Mouse (Mus musculus) heart, adult 18-20 months (tissue): Measurements from ENCODE around the gene Lpin1. TPM values are rescaled to one million over a fixed set of nuclear protein-coding genes. Genes with fewer than 3 reads are reported as not detected.

ENCODE experiments used
- DNase-seq, 2 experiments: peaks; one replicate each; pipeline ENCODE4 v3.0.0; 2021 to 2022; ENCODE audit warnings: mixed read lengths in 1 of 2
- long read RNA-seq, 2 experiments: library from polyadenylated mRNA; stranded (forward); transcript quantifications; one replicate each; pipeline ENCODE4 v2.0.0; 2021
- total RNA-seq, 2 experiments: library from RNA; stranded (reverse); gene quantifications; 2 replicates each; pipeline ENCODE4 v1.2.3; 2021

Lpin1 gene
- 100 to 1,000 TPM; 161 to 165 TPM for total RNA-seq
- long read RNA-seq, experiment 1, full-length matches to known transcripts, result 4 of 64 reads
- long read RNA-seq, experiment 1, partial matches to known transcripts, result 39 of 64 reads
- long read RNA-seq, experiment 1, other reads (novel, unspliced or antisense), result 21 of 64 reads
- long read RNA-seq, experiment 2, full-length matches to known transcripts, result 2 of 20 reads
- long read RNA-seq, experiment 2, partial matches to known transcripts, result 10 of 20 reads
- long read RNA-seq, experiment 2, other reads (novel, unspliced or antisense), result 8 of 20 reads

- DNase-seq, result no peak
Observed at GRCm38 (mm10) chr12:16610936-16611335, at the start of gene Lpin1. Lpin1 (minus strand) TSS chr12:16610966.

- no peak for DNase-seq
Observed at GRCm38 (mm10) chr12:16656906-16657875, 46.4 kb upstream of the Lpin1 start.

- DNase-seq, result no peak
Observed at GRCm38 (mm10) chr12:16655604-16656003, 44.8 kb upstream of the Lpin1 start.

GRCm38 (mm10) chr12:16653332-16654093 lies 42.7 kb upstream of the Lpin1 start, which contains the start of gene Ntsr2:
Ntsr2 (plus strand) TSS chr12:16653382.
- peak; percentile 83 to 84 for DNase-seq

DNA sequence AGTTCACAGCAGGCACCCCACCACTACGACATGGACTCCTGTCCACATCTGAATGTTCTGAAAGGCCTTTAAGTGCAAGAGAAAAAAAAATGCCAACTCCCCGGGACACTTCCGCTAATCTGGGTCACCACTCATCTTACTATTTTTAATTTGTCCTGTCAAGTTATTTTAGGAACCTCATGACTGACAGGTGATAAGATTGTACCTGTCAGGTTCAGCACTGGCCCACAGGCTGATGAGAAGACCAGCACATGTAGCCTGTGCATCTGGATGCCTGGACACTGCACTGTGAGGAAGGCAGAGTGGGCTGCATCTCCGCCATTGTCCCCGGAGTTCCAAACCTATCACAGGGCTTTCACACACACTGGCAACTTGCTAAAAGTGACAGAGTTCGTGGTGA lies 39.1 kb upstream of the Lpin1 start:
- DNase-seq, result peak in 1 of 2 experiments; percentile 66

GRCm38 (mm10) chr12:16648273-16648672 lies 37.5 kb upstream of the Lpin1 start:
- no peak for DNase-seq

DNA sequence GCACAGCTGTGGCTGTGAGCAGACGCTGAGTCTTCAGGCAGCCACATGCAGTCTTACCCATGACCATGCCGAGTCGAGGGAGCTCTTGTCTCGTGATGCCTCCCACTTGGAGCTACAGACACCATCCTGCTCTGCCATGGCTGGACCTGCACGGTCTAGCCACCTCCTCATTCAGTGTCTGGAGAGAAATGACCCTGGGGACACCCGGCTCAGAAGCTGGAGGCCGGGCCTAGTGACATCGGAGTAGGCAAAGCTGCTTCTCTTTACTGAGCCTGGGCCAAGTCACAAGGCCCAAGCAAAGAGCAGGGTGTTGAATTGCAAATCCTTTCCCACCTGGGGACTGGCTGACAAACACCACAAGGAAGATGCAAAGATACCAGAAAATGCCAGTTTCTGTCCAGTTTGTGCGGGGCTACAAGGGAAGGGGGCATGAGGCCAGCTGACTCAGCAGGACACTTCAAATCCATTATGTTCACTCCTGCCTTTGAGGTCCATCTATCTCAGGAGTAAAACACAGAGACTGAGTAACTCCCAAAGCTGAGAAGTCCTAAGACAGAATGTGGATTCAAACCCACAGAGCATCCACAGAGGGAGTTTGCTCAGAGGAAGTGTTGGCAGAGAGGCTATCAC lies 36.1 kb upstream of the Lpin1 start:
- peak in 1 of 2 experiments; percentile 53 for DNase-seq

DNA sequence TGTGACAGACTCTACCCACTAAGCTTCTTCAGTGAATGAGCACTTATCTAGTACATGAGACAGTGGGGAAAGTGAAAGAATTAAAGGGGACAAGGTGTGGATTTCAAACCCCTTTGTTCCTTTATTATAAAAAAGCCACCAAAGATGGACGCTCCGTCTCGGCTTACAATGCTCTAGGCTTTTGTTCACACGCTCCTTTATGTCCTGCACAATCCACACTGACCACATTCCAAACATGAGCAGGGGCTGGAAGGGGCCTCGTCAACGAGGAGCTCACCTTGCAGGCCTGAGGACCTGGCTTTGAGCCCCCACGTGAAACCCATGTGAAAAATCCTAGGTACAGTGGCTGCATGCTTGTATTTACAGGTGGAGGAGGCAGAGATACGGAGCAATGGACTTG lies 33.9 kb upstream of the Lpin1 start:
- no peak for DNase-seq

- DNase-seq, result peak; percentile 70 to 84
Observed at GRCm38 (mm10) chr12:16643508-16644345, 33.0 kb upstream of the Lpin1 start.

- no peak for DNase-seq
Observed at GRCm38 (mm10) chr12:16642000-16642399, 31.2 kb upstream of the Lpin1 start.

GRCm38 (mm10) chr12:16640075-16640474 lies 29.3 kb upstream of the Lpin1 start:
- DNase-seq, result peak in 1 of 2 experiments; percentile 52

DNA sequence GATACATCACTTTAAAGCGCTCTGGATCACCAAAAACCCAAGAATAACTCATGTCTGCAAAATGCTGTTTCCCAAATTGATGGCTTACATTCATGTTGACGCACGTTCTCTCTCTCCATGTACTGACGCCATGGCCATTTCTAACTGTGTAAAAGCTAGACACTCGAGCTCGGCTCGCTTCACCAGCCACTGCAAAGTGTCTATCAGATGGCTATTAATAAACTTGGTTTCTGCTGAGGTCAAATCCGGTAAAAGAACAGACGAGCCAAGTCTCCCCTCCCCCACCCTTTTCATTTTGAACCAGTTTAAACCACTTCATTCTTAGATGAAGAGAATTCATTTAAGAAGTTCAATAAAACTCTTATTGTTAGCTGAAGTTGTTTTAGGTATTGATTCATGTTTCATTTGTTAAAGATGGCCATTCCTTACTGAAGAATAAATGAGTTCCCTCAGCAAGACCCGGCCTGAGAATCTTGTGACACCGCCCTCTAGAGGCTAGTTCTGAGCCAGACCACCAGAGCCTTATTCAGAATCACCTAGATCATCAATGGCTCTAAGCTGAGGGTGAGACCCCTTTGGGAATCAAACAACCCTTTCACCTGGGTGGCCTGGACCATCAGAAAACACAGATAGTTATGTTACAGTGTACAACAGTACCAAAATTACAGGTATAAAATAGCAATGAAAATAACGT lies 28.5 kb upstream of the Lpin1 start:
- peak in 1 of 2 experiments; percentile 51 for DNase-seq

GRCm38 (mm10) chr12:16635816-16636215 lies 25.1 kb upstream of the Lpin1 start:
- DNase-seq, result no peak

GRCm38 (mm10) chr12:16634075-16634813 lies 23.5 kb upstream of the Lpin1 start:
- DNase-seq, result peak; percentile 59 to 79

DNA sequence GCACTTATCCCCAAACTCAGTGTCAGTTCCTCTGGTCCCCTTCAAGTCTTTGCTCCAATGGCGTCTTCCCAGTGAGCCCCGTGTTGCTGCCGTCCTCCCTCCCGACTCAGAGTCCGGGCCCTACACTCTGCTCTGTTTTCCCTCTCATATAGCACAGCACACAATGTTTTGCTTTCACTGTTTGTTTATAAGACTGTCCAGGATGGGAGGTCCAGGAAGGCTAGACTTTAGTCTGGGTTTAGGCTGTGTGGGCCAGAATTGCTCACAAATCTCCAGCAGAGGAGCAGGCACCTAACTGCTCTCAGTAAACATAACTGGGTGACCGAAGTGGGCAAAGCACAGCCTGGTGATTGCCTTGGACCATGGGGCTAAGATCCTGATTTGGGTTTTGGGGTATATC lies 22.5 kb upstream of the Lpin1 start:
- DNase-seq, result no peak

GRCm38 (mm10) chr12:16631423-16631822 lies 20.7 kb upstream of the Lpin1 start:
- DNase-seq, result no peak

GRCm38 (mm10) chr12:16630866-16631185 lies 20.1 kb upstream of the Lpin1 start:
- peak in 1 of 2 experiments; percentile 54 for DNase-seq

DNA sequence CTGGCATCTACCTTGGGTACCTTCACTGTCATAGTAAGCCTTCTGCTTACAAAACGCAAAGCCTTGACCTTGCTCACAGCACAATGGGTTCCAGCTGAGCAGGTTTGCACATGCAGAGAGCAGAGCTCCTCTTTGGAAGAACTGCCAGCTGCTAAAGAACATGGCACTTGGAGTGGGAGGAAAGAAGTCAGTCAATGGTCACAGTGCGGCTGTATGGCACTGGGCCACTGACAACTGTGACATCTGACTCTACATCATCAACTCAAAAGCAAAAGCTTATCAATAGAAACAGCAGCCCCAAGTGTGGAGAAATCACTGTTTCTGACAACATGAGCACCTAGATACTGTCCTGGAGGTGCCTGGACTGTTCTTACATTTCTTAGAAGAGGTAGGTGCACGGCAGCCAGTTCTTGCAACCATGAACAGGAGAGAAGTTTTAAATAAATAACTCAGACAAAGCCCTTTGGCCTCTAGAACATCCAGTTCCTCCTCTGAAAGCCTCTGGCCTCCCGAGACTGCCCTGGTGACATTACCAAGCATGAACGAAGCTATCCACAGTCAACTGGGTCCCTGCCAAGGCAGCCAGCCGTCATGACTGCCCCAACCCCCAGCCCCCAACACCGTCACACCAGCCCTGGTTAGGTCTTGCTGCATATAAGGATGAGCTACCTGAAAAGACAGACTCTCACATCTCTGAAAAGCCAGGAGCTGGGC lies 19.5 kb upstream of the Lpin1 start:
- peak; percentile 68 to 71 for DNase-seq

GRCm38 (mm10) chr12:16620230-16620629 lies 9.5 kb upstream of the Lpin1 start:
- DNase-seq, result no peak
